Mouse (Mus musculus) thymus, postnatal 36 days (tissue): ENCODE measurements around the gene Rsl1.
"Not testable (repeated sequence)": the region's sequence is repeated elsewhere in the genome, so short reads cannot be mapped to it uniquely, and the experiment has no call there.

Experiments used
- DNase-seq, 2 experiments: peaks; one replicate each; pipeline ENCODE4 v3.0.0; 2022; ENCODE audit warnings: mixed read lengths in 2 of 2

Gene Rsl1

DNA sequence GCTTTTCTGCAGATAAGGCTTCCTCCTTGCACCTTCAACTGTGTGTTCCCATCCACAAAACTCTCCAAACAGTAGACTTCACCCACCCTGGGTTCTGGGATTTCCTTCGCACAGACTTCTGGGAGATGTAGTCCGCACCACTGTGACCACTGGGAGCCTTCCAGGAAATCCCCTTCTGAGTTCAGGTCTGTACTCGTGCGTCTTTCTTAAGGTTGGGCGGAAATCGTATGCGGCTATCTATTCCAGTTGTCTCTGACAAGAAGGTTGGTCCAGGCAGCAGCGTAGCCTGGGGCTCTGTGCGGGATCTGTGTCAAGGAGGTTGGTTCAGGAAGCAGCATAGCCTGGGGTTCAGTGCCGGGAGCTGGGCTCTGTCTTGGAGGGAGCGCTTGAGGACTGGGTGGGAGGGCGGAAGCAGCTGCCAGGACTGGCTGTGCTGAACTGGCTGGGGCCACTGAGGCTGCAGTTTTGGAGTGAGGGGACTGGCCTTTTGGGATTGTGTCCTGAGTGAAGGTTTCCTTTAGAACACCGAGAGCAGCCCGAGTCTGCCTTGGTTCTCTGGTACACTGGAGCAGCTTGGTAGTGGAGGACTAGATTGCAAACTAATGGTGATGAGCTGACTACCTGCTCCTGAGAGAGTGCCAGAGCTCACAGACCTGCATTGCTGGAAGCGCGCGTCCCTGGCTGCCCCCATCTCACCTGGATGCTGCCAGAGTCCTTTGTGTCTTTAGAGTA is at the start of gene Rsl1:
Gene Rsl1 (plus strand): TSS at position 192 of the 732 bp plus-strand sequence.
- peak; percentile 69 to 75 for DNase-seq

DNA sequence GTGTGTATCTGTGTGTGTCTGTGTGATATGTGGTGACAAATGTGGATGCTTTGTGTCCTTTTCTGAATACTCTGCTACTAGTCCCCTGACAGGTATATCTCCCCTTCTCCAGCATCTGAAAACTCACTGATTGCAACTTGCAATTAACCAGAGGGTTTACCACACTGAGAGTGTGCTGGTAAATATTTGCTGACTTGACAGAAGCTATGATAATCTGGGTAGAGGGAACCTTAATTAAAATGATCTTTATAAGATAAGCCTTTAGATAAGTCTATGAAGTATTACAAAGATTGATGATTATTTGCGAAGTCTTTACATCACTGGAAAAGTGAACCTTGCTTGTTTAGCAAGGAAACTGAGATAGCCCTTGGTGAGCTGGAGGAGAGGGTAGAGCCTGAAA is 48.5 kb upstream of the Rsl1 start:
- no peak for DNase-seq

DNA sequence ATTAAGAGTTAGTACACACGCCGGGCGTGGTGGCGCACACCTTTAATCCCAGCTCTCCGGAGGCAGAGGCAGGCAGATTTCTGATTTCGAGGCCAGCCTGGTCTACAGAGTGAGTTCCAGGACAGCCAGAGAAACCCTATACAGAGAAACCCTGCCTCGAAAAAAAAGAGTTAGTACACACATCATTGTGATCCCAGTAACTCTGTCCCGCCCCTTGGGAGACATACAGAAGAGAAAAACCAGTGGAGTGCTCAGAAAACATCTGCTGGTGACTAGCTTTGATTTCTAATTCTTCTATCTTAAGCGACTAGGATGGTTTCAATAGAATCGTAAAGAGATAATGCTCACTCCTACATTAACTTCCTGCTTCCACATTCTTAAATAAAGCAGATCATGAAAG is 45.5 kb upstream of the Rsl1 start:
- DNase-seq, result not testable (repeated sequence)

DNA sequence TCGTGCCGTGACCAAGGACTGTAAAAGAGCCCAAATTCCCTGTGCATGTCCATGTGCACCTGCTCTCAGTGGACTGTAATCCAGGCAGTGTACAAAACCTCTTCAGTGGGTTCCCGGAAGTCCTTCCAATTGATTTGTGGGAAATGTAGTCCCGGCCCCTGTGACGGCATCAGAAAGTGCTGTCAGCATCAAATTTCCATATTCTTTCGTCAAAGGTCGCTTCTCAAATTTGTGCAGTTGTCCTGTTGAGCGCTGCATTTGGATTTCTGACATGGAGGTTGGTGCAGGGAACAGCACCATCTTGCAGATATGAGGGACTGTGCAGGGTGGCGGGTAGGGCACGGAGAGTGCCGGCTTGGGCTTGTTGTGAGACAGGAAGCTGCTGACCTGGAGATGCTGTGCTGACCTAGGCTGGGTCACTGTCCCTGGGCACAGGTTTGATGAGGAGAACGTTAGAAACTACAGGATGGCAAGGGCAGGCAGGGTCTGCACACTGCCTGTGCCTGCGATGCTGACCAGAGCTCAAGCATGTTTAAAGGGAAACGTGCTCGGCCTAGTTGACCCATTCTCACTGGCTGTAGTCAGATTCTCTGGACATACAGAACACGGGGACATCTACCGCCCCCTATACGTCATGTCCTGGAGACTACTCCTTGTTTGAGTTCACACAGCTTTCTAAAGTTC is 44.8 kb upstream of the Rsl1 start:
- DNase-seq, result peak; percentile 69 to 71

DNA sequence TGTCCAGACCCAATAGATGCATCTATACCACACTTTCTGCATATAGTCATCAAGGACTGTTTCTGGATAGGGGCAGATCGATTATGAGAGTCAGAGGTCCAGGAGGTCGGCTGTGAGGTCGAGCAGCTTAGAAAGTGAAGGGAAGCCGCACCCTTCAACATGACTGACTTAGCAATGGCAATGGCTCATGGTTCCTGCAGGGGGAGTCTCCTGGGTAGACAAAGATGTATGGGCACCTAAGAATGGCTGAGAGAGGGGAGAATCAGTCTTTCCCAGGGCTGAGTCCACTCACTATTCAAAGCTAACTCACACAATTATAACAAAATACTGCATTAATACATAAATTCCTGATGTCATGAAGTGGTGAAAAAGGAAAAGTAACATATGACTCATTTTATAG is 6.9 kb upstream of the Rsl1 start:
- not testable (repeated sequence) for DNase-seq

DNA sequence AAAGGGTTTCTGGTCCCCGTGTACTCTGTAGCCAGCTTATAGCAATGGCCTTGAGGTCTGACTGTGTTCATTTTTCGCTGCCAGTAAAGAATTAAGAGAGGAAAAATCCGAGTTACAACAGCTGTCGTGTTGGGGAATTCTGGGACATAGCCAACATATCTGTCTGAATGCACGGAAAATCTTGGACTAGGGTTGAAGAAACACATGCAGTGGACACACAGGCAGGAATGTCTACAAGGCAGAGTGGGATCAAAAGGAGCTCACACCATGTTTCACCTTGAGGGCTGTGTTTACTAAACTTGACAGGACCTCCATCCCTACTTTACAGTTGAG is 707 bp downstream of the Rsl1 start:
- DNase-seq, result no peak

DNA sequence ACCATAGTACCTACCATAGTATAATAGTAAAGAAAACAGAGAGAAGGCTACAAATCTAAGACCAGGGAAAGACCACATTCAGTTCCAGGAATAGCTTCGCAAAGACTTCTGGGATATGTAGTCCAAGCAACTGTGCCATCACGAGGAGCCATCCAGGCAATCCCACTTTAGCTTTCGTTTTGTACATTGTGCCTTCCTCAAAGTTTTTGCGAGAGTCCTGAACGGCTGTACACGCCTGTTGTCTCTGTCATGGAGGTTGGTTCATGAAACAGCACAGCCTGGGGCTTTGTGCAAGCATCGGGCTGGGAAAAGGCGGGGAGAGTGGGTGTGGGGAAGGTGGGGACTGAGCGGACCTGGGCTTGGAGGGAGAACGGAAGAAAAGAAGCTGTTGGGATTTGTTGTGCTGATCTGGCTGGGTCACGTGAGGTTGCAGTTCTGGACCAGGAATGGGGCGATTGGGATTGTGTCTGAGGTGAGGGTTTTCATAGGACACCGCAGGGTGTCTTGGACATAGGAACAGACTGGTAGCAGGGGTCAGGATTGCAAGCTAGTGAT is 21.4 kb downstream of the Rsl1 start, which contains the start of gene Zfp455:
Gene Zfp455 (plus strand): TSS at position 167 of the 555 bp plus-strand sequence.
- peak; percentile 32 to 48 for DNase-seq

DNA sequence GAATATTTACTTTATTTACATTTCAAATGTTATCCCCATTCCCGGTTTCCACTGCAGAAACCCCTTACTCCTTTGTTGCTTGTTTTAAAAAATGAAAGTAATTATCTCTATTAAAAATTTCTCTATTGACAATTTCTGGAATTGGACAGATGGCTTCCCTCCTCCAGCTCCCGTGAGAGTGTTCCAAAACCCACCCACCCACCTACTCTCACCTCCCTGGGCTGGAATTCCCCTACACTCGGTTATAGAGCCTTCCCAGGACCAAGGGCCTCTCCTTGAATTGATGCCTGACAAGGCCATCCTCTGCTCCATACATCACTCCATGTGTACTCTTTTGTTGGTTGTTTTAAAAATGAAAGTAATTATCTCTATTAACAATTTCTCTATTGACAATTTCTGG is 28.7 kb downstream of the Rsl1 start:
- DNase-seq, result no peak

DNA sequence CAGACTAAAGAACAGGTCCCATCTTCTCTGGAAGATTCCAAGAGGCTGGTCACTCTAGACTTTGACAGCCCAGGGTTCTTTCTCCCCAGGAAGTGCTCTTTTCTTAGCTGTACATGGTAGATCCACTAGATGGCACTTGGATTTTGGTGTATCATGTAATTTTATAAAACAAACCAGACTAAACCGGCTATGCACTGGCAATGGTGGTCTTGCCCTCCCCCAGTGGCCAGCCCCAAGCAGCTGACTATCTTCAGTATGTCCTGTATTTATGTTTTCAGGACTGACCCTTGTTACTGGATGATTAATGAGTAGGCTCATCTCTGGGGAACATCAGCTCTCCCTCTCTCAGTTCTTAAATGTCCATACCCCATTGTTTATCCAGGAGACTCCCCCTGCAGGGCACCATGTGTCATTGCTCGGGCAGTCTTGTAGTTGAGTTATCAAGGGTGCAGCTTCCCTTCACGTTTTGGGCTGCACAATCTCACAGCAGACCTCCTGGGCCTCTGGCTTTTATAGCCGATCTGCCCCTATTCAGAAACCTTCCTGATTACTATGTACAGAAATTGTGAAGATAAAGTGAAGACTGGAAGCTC is 41.1 kb downstream of the Rsl1 start:
- peak; percentile 4 to 10 for DNase-seq
